Mouse (Mus musculus): ENCODE data around the gene Gins2.
A peak's percentile ranks its signal among the peaks of the same experiment; 100 is the strongest.

GRCm38 (mm10) chr8:120599504-120599903, 10.4 kb upstream of the Gins2 start:
- 0 out of 2 replicates have a peak, but pooled peaks have one; percentile 48 for TF ChIP-seq CTCF (IDR thresholded peaks at IDR 0.05; ENCODE audit: insufficient read depth, low read depth, low read length)
- no peak for TF ChIP-seq POLR2A (IDR thresholded peaks at IDR 0.05; ENCODE audit: insufficient read depth, low read depth, low read length)

Measured in olfactory bulb, adult 2 months (tissue).